Mouse (Mus musculus) thymus, postnatal 10 days (tissue): ENCODE results near the gene Gpr161.
A peak's percentile ranks its signal among the peaks of the same experiment; 100 is the strongest.
"Not testable (repeated sequence)": the region's sequence is repeated elsewhere in the genome, so short reads cannot be mapped to it uniquely, and the experiment has no call there.

Experiments
- DNase-seq, 2 experiments: peaks; one replicate each; pipeline ENCODE4 v3.0.0; 2021; ENCODE audit warnings: low spot score in 2 of 2

The Gpr161 gene

DNA sequence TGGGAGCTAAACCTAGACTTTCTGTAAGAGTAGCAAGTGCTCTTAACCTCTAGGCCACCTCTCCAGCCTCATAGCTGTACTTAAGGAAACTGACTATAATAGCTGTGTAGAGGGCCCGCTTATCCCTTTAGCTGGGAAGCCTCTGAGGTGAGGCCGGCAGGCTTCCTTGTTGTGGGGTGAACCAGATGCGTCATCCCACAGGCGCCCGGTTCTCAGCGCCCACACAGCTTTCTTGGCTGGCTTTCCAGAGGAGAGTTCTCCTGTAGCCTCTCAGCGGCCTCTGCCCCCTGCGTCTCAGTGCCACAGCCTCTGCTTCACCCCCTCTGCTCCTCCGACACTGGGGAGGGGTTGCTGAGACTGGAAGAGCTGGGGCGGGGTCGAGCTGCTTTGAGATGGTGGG is 20.8 kb downstream of the Gpr161 start:
- DNase-seq: no peak

DNA sequence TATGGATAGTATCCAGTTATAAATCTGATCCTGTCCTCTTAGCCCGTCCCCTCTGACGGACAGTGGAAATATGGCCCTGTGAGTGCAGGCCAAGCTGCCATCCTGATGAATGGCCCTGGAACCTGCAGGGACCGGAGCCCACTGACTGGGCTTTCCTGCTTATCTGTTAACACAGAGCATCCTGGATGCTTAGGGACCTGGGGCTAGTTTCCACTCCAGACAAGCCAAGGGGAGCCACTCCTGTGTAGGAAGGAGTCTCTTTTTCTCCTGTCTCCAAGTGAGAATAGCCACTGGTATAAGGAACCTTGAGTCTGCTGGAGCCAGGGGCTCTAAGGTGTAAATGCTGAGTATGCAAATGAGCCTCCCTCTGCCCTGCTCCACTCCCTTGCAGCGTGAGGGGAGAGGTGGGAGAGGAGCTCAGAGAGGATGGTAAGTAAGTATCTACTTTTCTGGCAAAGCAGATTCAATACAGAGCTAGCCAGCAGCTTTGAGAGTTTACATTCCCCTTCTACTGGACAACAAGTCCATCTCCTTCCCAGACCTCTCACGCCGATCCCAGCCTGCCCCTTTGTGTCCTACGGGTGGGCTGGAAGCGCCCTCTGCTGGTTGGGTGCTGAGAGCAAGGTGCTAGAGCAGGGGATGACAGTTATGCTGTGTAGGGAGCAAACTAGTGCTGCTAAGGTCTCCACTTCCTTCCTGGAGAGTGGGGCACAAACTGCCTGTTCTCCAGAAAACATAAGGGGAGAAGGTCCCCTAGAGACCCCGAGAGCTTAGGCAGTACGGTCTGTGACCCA is 24.7 kb downstream of the Gpr161 start:
- peak; percentile 35 to 76 for DNase-seq

DNA sequence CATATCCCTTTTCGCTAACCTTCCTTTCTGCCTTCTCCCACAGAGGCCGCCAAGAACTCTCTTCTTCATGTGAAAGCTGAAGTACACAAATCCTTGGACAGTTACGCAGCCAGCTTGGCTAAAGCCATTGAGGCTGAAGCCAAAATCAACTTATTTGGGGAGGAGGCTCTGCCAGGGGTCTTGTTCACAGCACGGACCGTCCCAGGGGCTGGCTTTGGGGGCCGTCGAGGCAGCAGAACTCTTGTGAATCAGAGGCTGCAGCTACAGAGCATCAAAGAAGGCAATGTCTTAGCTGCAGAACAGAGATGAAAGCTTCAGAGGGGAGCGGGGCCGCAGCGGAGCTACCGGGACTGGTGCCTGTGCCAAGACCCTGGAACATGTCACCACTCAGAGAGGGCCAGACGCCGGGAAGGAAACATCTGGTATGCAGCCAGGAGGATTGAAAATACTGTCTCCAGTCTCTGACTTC is 25.8 kb downstream of the Gpr161 start:
- DNase-seq: no peak

DNA sequence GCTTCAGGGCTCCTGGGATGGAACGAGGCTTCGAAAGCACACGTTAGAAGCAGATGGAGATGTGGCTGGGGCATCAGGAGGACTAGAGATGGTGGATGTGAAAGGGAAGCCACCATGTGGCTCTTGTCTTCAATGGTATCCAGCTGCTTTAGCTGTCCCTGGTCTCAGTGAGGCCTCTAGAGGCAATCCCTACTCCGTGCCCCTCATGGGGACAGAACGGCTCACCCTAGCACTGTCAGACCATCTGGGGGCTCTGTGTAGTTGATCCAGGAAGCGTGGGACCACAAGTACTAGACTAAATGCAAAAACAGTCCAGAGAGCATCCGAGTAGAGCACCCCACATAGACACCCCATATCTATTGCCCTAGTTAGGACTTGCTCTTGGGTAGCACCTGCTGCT is 26.3 kb downstream of the Gpr161 start:
- no peak for DNase-seq

DNA sequence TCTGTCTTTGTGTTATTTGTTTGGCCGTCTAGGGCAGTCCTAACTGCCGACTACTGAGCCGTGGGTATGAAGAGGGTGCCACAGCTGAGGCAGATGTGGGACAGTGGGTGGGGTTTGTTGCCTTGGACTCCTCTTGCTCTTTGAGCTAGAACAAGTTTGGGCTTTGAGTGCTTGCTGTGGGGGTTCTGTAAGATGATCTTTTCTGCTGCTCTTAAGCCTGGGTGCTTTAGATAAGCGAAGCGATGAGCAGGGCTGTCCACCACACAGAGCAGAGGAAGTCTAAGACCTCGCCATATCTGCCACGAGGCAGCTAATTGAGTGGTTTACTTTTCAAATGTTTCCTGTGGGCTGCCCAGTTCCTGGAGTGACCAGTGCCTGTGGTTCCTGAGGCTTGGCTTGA is 27.3 kb downstream of the Gpr161 start:
- DNase-seq: no peak

DNA sequence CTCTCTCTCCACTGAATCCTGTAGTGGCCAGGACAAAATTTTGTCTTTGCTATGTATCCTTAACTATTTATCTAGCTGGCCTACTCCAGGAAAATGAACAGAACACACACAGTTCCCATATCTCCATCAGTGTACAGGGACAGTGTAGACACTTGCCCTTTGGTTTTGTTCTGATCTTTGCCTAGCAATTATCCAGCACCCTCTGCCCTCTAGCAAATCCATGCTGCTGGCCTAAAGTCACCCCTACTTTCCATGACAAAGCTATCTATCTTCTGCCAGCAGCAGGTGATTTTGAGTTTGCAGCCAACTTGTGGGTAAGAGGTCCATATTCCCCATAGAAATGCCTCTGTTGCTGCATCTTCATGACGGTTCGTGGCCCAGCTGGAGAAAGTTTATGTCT is 31.8 kb downstream of the Gpr161 start:
- no peak for DNase-seq

DNA sequence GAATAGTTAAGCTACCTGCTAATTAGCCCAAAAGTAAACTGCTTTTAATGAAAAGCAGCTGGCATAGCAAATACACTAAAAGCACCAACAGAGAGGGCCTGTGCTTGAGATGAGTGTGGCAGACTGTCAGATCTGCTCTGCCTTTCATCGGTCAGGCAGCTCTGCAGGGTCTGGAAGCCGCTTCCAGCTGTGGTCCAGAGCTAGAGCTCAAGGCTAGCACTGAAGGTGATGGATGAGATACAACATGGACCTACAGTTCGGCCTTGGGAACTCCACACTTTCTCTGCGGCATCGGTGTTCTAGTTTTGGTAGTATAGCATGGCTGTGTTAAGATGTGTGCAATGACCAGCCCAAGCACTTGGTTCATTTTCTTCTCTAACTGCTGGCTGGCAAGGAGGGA is 32.2 kb downstream of the Gpr161 start:
- DNase-seq: no peak

DNA sequence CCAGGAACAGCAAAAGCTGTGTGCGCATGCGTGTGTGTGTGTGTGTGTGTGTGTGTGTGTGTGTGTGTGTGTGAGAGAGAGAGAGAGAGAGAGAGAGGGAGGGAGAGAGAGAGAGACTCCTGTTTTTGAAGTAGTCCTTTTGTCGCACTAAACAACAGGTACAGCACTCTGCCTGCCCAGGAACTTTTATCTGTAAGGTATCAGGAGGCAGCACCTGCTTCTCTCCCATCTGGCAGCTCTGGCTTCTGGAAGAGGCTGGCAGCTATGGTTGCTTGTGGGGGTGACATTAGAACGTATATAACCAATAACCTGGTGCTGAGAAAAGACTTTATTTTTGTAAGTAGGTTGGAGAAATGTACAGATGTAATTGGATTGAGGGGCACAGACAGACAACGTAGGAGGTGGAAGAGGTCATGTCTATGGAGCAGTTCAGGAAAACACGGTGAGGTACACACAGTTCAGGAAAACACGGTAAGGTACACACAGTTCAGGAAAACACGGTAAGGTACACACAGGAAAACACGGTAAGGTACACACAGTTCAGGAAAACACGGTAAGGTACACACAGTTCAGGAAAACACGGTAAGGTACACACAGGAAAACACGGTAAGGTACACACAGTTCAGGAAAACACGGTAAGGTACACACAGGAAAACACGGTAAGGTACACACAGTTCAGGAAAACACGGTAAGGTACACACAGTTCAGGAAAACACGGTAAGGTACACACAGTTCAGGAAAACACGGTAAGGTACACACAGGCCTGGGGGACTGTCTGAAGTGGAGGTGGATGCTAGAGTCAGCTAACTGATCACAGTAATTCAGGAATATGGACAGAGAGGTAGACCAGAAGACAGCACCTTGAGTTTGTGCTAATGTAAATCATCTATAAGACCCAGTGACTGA is 33.0 kb downstream of the Gpr161 start:
- not testable (repeated sequence) for DNase-seq

DNA sequence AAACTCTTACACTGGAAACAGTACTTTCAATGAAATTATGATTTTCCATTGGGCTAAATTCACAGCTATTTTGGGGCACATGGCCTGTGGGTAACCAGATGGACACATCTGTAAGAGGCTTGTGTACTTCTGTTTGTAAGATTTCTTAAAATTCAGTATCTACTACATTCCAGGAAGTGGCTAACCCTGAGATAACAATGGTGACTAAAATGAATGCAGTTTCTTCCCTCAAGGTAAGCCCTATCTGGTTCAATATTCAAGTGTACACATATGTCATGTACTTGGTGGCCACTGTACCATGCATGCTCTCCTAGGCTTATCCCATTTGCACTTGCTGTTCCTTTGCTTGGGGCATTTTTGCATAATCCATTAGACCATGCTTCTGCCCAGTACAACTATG is 35.3 kb downstream of the Gpr161 start:
- no peak for DNase-seq

DNA sequence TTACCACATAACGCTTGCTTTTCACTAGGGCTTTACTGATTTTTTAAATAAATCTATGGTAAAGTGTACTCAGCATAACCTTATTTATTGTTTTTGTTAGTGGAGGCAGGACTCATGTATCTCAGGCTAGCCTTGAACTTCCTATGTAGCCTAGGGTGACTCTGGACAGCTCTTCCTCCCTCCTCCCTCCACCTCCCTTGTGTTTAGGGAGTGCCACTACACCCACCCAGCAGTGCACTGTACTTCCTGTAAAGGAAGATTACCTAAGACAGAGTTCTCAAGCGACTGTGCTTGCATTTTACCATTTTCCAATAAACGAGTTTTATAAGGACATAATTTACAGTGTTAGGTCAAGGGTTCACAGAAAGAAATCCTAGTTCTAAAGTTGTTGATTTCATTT is 37.2 kb downstream of the Gpr161 start:
- DNase-seq: no peak

DNA sequence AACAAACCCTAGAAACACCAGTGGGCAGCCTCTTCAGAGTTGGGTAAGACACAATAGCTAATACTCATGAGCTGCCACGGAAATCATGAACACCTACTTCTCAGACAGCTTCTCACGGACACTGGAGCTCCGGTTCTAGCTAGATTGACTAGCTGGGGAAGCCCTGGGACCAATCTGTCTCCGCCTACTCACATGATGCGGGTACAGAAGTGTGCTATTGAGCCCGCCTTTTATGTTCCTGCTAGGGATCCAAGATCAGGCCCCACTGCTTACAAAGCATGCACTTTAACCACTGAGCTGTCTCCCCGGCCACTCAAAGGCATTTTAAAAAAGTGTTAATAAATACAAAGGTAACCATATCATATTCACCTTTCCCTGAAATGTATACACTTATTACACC is 46.5 kb downstream of the Gpr161 start:
- no peak for DNase-seq

DNA sequence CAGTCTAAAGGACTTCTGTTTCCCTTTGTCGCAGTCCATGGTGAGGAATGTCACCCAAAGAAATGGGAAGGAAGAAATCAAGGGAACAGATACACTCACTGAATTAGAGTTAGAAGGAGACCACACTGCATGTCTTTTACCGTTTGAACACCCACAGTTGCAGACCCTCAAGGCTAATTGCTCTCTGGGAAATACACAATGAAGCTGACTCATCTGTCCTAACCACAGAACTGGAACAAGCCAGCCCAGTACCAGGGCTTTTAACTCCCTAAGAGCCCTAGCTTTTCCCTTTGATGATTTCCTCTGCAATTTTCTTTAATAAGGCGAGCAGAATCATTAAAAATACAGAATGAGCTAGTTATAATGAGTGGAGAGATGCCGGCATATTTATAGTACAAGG is 48.9 kb downstream of the Gpr161 start:
- no peak for DNase-seq

DNA sequence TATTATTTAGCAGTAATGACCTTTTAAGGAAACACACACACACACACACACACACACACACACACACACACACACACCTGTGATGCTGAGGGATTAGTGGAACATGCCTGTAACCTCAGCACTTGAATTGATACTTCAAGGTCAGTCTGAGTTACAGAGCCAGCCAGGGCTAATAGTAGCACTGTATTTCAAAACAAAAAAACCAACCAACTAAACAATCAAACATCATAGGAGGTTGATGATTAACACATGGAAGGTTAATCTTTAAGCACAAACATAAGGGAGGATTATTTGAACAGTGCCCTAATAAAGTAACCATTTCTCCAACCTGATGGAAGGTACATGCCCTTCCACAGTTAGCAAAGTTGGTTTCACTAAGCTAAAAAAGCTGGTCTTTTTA is 53.0 kb downstream of the Gpr161 start:
- DNase-seq: no peak

DNA sequence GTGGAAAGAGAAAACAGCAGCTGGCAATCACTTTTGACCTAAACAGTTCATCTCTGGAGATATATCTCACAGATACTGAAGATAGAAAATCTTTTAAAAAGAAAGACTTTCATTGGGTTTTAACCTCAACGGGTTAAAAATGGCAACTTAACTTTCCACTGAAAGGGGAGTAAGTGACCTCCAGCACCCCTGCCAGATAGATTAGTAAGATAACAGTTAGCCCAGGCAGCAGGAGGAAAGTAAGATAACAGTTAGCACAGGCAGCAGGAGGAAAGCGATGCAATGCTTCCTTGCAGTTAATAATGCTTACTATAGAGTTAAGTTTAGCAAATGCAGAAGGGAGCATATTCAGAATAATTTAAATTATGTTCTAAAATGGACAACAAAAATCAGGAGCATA is 60.8 kb downstream of the Gpr161 start:
- DNase-seq: no peak

DNA sequence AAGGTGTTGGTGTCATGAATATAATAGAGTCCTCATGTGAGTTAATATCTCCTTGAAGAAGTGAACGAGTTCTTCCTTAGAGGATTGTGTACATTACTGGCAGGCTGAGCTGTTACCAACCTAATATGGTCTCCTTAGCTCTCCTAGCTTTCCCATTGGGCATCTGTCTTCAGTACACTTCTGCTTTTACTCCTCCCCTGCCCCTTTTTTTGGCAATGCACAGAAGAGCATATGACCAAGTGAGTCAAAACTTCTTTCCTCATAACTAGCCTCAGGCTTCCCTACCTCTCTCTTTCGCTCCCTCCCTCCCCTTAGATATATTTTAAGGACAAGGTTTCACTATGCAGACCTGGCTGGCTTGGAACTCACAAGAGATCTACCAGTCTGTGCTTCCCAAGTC is 67.7 kb downstream of the Gpr161 start:
- DNase-seq: no peak

DNA sequence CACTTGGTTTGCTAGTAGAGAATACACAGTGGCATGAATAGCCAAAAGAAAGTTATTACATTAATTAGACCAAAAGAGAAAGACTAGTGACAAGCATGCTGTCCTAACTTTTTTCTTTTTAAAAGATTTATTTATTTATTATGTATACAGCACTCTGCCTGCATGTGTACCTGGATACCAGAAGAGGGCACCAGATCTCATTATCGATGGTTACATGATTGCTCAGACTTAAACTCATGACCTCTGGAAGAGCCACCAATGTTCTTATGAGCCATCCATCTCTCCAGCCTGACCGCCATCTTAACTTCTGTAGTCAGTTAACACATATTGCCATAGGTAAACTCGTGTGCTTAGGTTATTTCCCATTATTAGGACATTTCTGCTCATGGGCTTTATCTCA is 69.5 kb downstream of the Gpr161 start:
- DNase-seq: no peak

DNA sequence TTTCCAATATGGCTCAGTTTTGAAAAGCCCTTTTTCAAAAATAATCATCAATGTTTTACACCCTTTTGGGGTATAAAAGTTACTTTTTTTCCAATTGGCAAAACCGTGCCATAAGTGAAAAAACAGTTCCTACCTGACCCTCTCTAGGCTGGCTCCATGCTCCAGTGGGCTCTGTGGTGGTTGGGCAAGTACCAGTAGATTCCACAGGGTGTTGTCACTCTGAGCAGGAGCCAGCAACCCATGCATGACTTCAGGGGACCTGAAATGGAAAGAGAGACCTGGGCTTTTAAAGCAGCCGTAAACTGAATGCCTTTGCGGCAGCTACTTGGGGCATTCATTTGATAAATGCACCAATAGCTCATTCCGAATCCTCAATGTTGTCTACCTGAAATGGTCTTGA is 75.4 kb downstream of the Gpr161 start:
- no peak for DNase-seq

DNA sequence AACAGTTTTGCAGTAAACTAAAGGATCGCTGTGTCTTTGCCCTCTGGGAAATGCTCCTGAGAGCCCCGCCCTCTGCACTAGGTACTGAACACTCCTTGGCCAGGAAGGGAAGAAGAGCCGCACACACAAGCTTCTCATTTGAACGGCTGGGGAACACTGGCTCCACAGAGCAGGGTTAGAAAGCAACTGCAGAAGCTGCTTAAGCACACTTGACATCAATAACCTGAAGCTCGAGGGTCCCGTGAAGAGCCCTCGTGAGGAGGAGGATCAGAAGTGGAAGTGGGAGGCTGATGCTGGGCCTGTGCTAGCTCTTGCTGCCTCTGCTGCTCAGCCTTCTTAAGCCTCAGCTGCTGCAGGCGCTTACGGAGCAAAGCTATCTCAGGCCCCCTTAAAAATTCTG is 78.2 kb downstream of the Gpr161 start:
- no peak for DNase-seq
